Mouse (Mus musculus) liver, postnatal 0 days (tissue): ENCODE results near the gene Vmn1r123.
"Not testable (repeated sequence)": the region's sequence is repeated elsewhere in the genome, so short reads cannot be mapped to it uniquely, and the experiment has no call there.

Experiments used
- CTCF ChIP-seq: sonication (generic); IDR thresholded peaks from 2 replicates; pipeline ENCODE4 v1.5.1; 2016; ENCODE audit warnings: antibody characterized with exemption, low read depth
- EP300 ChIP-seq: IDR thresholded peaks from 2 replicates; pipeline ENCODE4 v1.6.1; 2016; ENCODE audit warnings: antibody characterized with exemption, low read depth, mild to moderate bottlenecking

- TF ChIP-seq CTCF, EP300: not testable (repeated sequence)
These were observed 28.3 kb downstream of the Vmn1r123 start, which contains the start of gene Gm5157 for GRCm38 (mm10) chr7:21190323-21190722.
